Mouse (Mus musculus): ENCODE results near the gene Thap2. TPM values are rescaled to one million over a fixed set of nuclear protein-coding genes. Genes with fewer than 3 reads are reported as not detected.

The Thap2 gene
- total RNA-seq, 1 experiment = 7.5 TPM

GRCm38 (mm10) chr10:115321317-115322035, 62.8 kb downstream of the Thap2 start:
- in situ Hi-C loops (cut with MboI; ENCODE audit: low sequenced_read_pairs in 2 of 2, unreplicated experiment in 2 of 2) = no loop called here

More at GRCm38 (mm10) chr10:115321317-115322035, 62.8 kb downstream of the Thap2 start:
- Histone ChIP-seq H3K27ac (ENCODE audit: insufficient read depth, low read depth, low read length, poor library complexity, severe bottlenecking) (no peak overlapping the region), H3K36me3 (ENCODE audit: control insufficient read depth, insufficient read depth, low read length, poor library complexity, severe bottlenecking) (no peaks in the 10 kb centered on the region), H3K9ac (ENCODE audit: insufficient read depth, low read depth, low read length, poor library complexity, severe bottlenecking) (no peak overlapping the region), H3K4me1 (ENCODE audit: control insufficient read depth in 2 of 2, insufficient read depth in 2 of 2, low read length in 2 of 2, poor library complexity in 1 of 2) (0 out of 4 replicates have a peak, but pooled peaks cover 0 to 4% of the 10 kb centered on the region in 2 experiments), H3K4me3 (ENCODE audit: insufficient read depth in 1 of 2, low read depth in 1 of 2, low read length in 2 of 2, poor library complexity in 1 of 2, severe bottlenecking in 1 of 2) (no peak overlapping the region), H3K9me3 (ENCODE audit: control insufficient read depth, insufficient read depth, low read depth, low read length) (no peaks in the 10 kb centered on the region)
- TF ChIP-seq ZNF384 (IDR thresholded peaks at IDR 0.05; ENCODE audit: low read depth, low read length) (no peak), ZC3H11A (IDR thresholded peaks at IDR 0.05; ENCODE audit: borderline replicate concordance, low read depth, low read length) (no peak), MAFK (IDR thresholded peaks at IDR 0.05; ENCODE audit: insufficient read depth, low read depth, low read length) (no peak), CHD2 (IDR thresholded peaks at IDR 0.05; ENCODE audit: low read depth, low read length) (no peak), HCFC1 (IDR thresholded peaks at IDR 0.05; ENCODE audit: borderline replicate concordance, insufficient read depth, low read length) (no peak)
- no peak for DNase-seq (ENCODE audit: low read depth, low spot score)

Other genes with a start within 250 kb of the Thap2 start
- gene Tph2, start 199.4 kb downstream of the Thap2 start, total RNA-seq (2012; rRNA removed) = 0.16 and 0.18 TPM in 2 replicates
- gene Tbc1d15, start 133.0 kb downstream of the Thap2 start, total RNA-seq (2012; rRNA removed) = 21.1 and 23.8 TPM in 2 replicates
- 15.8 and 17.1 TPM in 2 replicates for gene Rab21, start 68.8 kb downstream of the Thap2 start, total RNA-seq (2012; rRNA removed)
- 30.9 and 43.2 TPM in 2 replicates for gene Tmem19, start 21.9 kb downstream of the Thap2 start, total RNA-seq (2012; rRNA removed)
- gene Zfc3h1, start 516 bp upstream of the Thap2 start, total RNA-seq (2012; rRNA removed) = 27.0 and 31.3 TPM in 2 replicates
- not detected in 2 replicates for gene A930009A15Rik, start 185.5 kb upstream of the Thap2 start, total RNA-seq (2012; rRNA removed)
- 0.22 and 0.53 TPM in 2 replicates for gene Lgr5, start 203.3 kb upstream of the Thap2 start, total RNA-seq (2012; rRNA removed)